Mouse (Mus musculus) ES-Bruce4 (cell line): ENCODE results near the gene Artn. TPM values are rescaled to one million over a fixed set of nuclear protein-coding genes. Genes with fewer than 3 reads are reported as not detected.

Source experiments
- H3K27ac ChIP-seq: 2 replicates; pipeline ENCODE4 v1.5.1; 2012; ENCODE audit warnings: low read length, inconsistent platforms; ENCODE audit not compliant: insufficient read depth
- H3K27me3 ChIP-seq: 2 replicates; pipeline ENCODE4 v1.6.1; 2012; ENCODE audit warnings: mild to moderate bottlenecking, low read length, inconsistent platforms; ENCODE audit not compliant: control insufficient read depth, poor library complexity, insufficient read depth, severe bottlenecking
- H3K36me3 ChIP-seq: 2 replicates; pipeline ENCODE4 v1.6.1; 2012; ENCODE audit warnings: inconsistent platforms, mild to moderate bottlenecking, low read length, moderate library complexity; ENCODE audit not compliant: control insufficient read depth, poor library complexity, insufficient read depth, severe bottlenecking
- H3K4me1 ChIP-seq: one replicate; pipeline ENCODE4 v1.8.1; 2011; ENCODE audit warnings: low read length; ENCODE audit not compliant: control insufficient read depth, insufficient read depth
- H3K4me3 ChIP-seq: 2 replicates; pipeline ENCODE4 v1.5.1; 2011; ENCODE audit warnings: low read depth, mild to moderate bottlenecking, low read length
- H3K9ac ChIP-seq: 2 replicates; pipeline ENCODE4 v1.6.1; 2012; ENCODE audit warnings: low read depth, mild to moderate bottlenecking, inconsistent platforms; ENCODE audit not compliant: poor library complexity, severe bottlenecking
- H3K9me3 ChIP-seq: replicated peaks from 2 replicates; pipeline ENCODE4 v1.6.1; 2012; ENCODE audit warnings: mild to moderate bottlenecking, low read length, inconsistent platforms; ENCODE audit not compliant: control insufficient read depth, poor library complexity, insufficient read depth, severe bottlenecking
- CTCF ChIP-seq: IDR thresholded peaks from one replicate; pipeline ENCODE4 v1.8.1; 2011; ENCODE audit warnings: low read depth, low read length
- EP300 ChIP-seq: IDR thresholded peaks from 2 replicates; pipeline ENCODE4 v1.6.1; 2011; ENCODE audit warnings: low read depth, low read length; ENCODE audit not compliant: insufficient read depth
- POLR2A ChIP-seq: IDR thresholded peaks from one replicate; pipeline ENCODE4 v1.8.1; 2011; ENCODE audit warnings: low read length; ENCODE audit not compliant: insufficient read depth
- polyA plus RNA-seq: library from polyadenylated mRNA; stranded (reverse); fragments of >200 nt; gene quantifications from 2 replicates; pipeline ENCODE4 v1.2.4, GENCODE M21; 2011; ENCODE audit warnings: low read depth; ENCODE audit not compliant: missing spikeins, insufficient read depth, insufficient read length

Artn gene
- polyA plus RNA-seq, 1 experiment: 6.1 TPM

DNA sequence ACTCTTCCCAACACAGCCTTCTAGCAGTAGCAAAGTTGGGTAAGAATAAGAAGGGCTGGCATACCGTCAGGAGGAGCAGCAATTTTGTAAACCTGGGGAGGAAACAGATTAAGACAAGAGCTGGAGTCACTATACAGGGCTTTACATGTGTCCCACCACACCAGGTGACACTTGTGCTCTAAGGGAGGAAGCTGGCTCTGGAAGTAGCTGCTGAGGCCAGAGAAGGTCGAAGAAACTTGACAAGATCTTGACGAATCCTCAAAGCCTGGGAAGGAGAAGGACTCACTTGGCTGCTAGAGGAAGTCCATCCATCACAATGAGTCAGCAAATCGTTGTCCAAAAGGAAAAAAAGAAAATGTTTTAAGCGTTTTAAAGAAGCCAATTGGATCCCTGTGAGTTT is 13.2 kb downstream of the Artn start:
- H3K4me3 ChIP-seq: no peak overlapping the region
- no peak for TF ChIP-seq EP300
- no peak for TF ChIP-seq POLR2A
- no peak for TF ChIP-seq CTCF

DNA sequence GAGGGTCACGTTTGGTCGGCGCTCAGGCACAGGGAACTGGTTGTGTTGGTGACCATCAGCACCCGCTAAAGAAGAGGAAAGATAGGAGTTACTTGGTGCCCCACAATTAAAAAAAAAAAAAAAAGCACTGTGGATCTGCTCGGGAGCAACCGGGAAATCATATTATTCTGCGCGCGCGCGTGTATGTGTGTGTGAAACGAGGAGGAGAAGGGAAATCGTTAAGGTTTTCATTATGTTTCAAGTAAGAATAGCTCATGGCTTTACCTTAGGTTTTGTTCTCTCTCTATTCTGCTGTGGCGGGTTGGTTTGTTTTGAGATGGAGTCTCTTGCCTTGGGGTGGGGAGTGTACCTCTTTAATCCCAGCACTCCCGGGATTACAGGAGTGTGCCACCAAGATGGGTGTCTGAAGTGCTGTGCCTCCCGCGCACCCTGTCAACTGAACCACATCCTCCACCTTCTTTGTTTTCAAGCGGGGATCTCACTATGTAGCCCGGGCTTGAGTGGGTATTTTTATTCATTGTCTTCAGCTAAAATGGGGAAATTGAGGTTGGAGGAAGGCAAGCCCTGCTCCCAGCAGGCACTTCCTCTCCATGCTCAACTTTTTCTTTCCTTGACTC is 14.0 kb downstream of the Artn start:
- no peak for TF ChIP-seq EP300
- TF ChIP-seq POLR2A: no peak
- no peak for TF ChIP-seq CTCF
- peak overlapping the region; percentile 99 for H3K4me3 ChIP-seq
- peaks cover 2% of the 10 kb centered on the region for H3K4me1 ChIP-seq
- H3K36me3 ChIP-seq: no peaks in the 10 kb centered on the region; the same call in 1 of the 2 replicates
- H3K27ac ChIP-seq: peak overlapping the region; percentile 21; the same call in 1 of the 2 replicates
- no peaks in the 10 kb centered on the region for H3K27me3 ChIP-seq
- peak overlapping the region; percentile 59 for H3K9ac ChIP-seq
- no peaks in the 10 kb centered on the region for H3K9me3 ChIP-seq

More for the DNA sequence above, 13.2 kb downstream of the Artn start:
- H3K9ac ChIP-seq: no peak overlapping the region
- no peak overlapping the region for H3K27ac ChIP-seq
- no peaks in the 10 kb centered on the region; the same call in 1 of the 2 replicates for H3K36me3 ChIP-seq
- H3K9me3 ChIP-seq: no peaks in the 10 kb centered on the region
- H3K27me3 ChIP-seq: no peaks in the 10 kb centered on the region
- peaks cover 2% of the 10 kb centered on the region for H3K4me1 ChIP-seq

DNA sequence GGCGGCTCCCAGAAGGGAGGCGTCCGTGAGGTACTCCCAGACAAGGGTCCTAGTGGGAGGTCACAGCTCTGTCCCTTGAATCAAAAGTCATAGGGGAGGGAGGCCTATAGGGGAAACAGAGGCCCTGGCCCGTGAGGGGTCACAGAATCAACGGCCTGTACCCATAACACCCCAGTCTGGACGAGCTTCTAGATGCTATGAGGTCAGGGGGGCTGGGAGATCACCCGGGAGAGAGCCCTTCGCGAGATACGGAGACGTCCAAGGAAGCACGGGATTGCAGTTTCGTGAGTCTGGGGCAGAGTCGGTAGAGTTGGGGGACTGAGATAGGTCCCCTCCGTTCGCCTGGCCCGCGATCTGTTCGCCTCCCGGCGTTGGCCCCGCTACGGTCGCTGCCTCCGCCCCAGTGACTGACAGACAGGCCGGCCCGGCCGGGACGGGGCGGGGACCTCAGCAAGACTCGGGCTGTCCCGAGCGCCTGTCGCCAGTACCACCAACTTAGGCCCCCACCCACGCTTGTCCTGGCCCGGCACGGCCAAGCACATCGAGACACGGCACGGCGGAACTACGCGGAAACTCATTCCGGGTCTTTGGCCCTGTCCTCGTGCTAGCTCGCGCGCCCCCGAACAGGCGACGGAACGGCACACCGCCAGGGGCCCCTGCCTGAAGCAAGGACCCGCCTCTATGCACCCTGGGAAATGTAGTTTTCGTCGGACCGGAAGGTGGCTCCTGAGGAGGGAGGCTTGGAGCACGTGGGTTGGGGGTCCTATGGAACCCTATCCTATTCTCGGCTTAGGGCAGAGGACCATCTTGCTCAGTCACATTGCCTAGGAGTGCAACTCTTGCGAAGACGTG is 14.7 kb downstream of the Artn start, which contains the start of gene Ipo13:
Gene Ipo13, minus strand, starts transcription at position 409 of the 852 bp plus-strand sequence.
- TF ChIP-seq EP300 (0 out of 2 replicates have a peak, but pooled peaks have one; percentile 15), CTCF (no peak), POLR2A (peak; percentile 49)
- Histone ChIP-seq H3K9me3 (no peaks in the 10 kb centered on the region), H3K36me3 (no peaks in the 10 kb centered on the region; the same call in 1 of the 2 replicates)

DNA sequence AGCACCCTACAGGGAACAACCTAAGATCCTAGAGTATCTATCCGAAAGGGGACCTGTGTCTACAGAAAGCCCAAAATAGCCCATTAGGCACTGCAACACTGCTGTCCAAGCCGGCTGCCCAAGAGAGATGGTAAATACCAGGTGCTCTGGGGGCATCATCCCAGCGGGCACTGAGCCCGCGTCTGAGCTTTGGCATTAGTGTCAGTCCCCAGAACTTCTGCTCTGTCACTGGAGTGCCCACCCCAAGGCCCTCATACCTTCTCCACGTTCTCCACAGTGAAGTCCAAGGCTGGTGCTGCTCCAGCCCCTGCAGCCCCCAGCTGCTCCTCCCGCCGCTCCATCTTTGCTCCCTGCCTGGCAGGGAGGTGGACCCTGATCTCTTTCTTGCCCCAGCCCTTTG is 15.5 kb downstream of the Artn start:
- Histone ChIP-seq H3K36me3 (no peaks in the 10 kb centered on the region; the same call in 1 of the 2 replicates), H3K9me3 (no peaks in the 10 kb centered on the region), H3K27me3 (no peaks in the 10 kb centered on the region), H3K4me3 (peak overlapping the region; percentile 99), H3K9ac (peak overlapping the region; percentile 59), H3K27ac (no peak overlapping the region), H3K4me1 (peaks cover 2% of the 10 kb centered on the region)
- TF ChIP-seq CTCF (no peak), EP300 (no peak), POLR2A (no peak)

More for the DNA sequence above, 14.7 kb downstream of the Artn start, which contains the start of gene Ipo13:
- peaks cover 2% of the 10 kb centered on the region for H3K4me1 ChIP-seq
- peak within 1 kb of the TSS; percentile 59 for H3K9ac ChIP-seq
- peak within 1 kb of the TSS; percentile 21; the same call in 1 of the 2 replicates for H3K27ac ChIP-seq
- peak within 1 kb of the TSS; percentile 99 for H3K4me3 ChIP-seq
- H3K27me3 ChIP-seq: no peaks in the 10 kb centered on the region

DNA sequence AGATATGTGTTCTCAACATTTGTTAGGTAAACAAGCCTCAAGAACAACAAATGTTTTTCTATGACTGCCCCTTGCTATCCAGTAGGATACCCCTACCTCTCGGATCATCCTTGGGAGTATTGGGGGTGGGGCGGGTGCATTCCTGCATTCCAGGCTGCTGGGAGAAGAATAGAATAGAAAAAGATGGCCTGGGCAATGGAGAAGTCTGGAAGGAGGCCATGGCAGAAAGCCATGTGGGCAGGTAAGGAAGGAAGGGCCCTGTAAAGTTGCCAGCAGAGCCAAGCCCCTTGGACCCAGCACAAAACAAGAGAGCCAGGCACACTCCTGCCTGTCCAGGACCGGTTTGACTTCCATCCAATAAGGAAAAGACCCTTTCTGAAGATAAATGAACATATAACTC is 16.1 kb downstream of the Artn start:
- Histone ChIP-seq H3K36me3 (no peaks in the 10 kb centered on the region; the same call in 1 of the 2 replicates), H3K4me3 (no peak overlapping the region; the same call in 1 of the 2 replicates), H3K27me3 (no peaks in the 10 kb centered on the region), H3K9ac (no peak overlapping the region), H3K4me1 (peaks cover 2% of the 10 kb centered on the region), H3K27ac (no peak overlapping the region), H3K9me3 (no peaks in the 10 kb centered on the region)
- TF ChIP-seq EP300: no peak
- no peak for TF ChIP-seq CTCF
- TF ChIP-seq POLR2A: no peak
